Mouse (Mus musculus): ENCODE measurements around the gene Fsd2.

Gene Fsd2

GRCm38 (mm10) chr7:81541924-81542524 lies 24.7 kb downstream of the Fsd2 start:
- peak; percentile 13 for DNase-seq (ENCODE audit: low read depth)

GRCm38 (mm10) chr7:81540999-81541398 lies 25.7 kb downstream of the Fsd2 start:
- no peak for DNase-seq (ENCODE audit: low read depth)

- no peak for DNase-seq (ENCODE audit: low read depth)
Measured at GRCm38 (mm10) chr7:81539565-81539964, 27.2 kb downstream of the Fsd2 start.

GRCm38 (mm10) chr7:81538070-81538675 lies 28.6 kb downstream of the Fsd2 start:
- peak; percentile 64 for DNase-seq (ENCODE audit: low read depth)

- DNase-seq (ENCODE audit: low read depth): no peak
Measured at GRCm38 (mm10) chr7:81536478-81536877, 30.3 kb downstream of the Fsd2 start.

- DNase-seq (ENCODE audit: low read depth): no peak
Measured at GRCm38 (mm10) chr7:81531462-81531861, 35.3 kb downstream of the Fsd2 start.

- no peak for DNase-seq (ENCODE audit: low read depth)
Measured at GRCm38 (mm10) chr7:81528918-81529317, 37.8 kb downstream of the Fsd2 start.

- no peak for DNase-seq (ENCODE audit: low read depth)
Measured at GRCm38 (mm10) chr7:81523663-81524017, 43.1 kb downstream of the Fsd2 start.

- peak; percentile 95 for DNase-seq (ENCODE audit: low read depth)
Measured at GRCm38 (mm10) chr7:81523008-81523662, 43.6 kb downstream of the Fsd2 start.

GRCm38 (mm10) chr7:81516154-81517030 lies 50.4 kb downstream of the Fsd2 start:
- peak; percentile 14 for DNase-seq (ENCODE audit: low read depth)

- no peak for DNase-seq (ENCODE audit: low read depth)
Measured at GRCm38 (mm10) chr7:81514906-81515590, 51.7 kb downstream of the Fsd2 start.

- no peak for DNase-seq (ENCODE audit: low read depth)
Measured at GRCm38 (mm10) chr7:81501050-81501449, 65.7 kb downstream of the Fsd2 start.

- DNase-seq (ENCODE audit: low read depth): no peak
Measured at GRCm38 (mm10) chr7:81498181-81498580, 68.6 kb downstream of the Fsd2 start, which contains the start of gene BC048679. Gene BC048679 (minus strand): TSS chr7:81498281.

GRCm38 (mm10) chr7:81497171-81497570 lies 69.6 kb downstream of the Fsd2 start:
- no peak for DNase-seq (ENCODE audit: low read depth)

- peak; percentile 71 for DNase-seq (ENCODE audit: low read depth)
Measured at GRCm38 (mm10) chr7:81493331-81494021, 73.3 kb downstream of the Fsd2 start, which contains the start of gene Ap3b2. Gene Ap3b2 (minus strand): TSS chr7:81493925.

- no peak for DNase-seq (ENCODE audit: low read depth)
Measured at GRCm38 (mm10) chr7:81492628-81493027, 74.1 kb downstream of the Fsd2 start.

GRCm38 (mm10) chr7:81489649-81490048 lies 77.1 kb downstream of the Fsd2 start:
- DNase-seq (ENCODE audit: low read depth): peak; percentile 63
